Mouse (Mus musculus): Measurements from ENCODE around the gene Ptpro. TPM values are rescaled to one million over a fixed set of nuclear protein-coding genes. Genes with fewer than 3 reads are reported as not detected.

The Ptpro gene
- polyA plus RNA-seq, 1 experiment from 2014 or later, result 45.8 TPM

GRCm38 (mm10) chr6:137302561-137302960 lies 50.4 kb downstream of the Ptpro start:
- Histone ChIP-seq H3K27ac (replicated peaks) (no peak overlapping the region), H3K36me3 (no peaks in the 10 kb centered on the region), H3K4me3 (no peak overlapping the region), H3K4me2 (no peak overlapping the region), H3K4me1 (replicated peaks) (no peaks in the 10 kb centered on the region; the same call in 1 of the 2 replicates), H3K9me3 (0 out of 2 replicates have a peak, but pooled peaks cover 5% of the 10 kb centered on the region), H3K9ac (no peak overlapping the region), H3K27me3 (no peaks in the 10 kb centered on the region)
- ATAC-seq (ENCODE audit: low read depth), result no peak
- 87% methylated on average over 4 of the region's 4 CpGs for WGBS

- WGBS, result 78% methylated on average over 2 of the region's 2 CpGs
- no peaks in the 10 kb centered on the region for H3K36me3 ChIP-seq
- 0 out of 2 replicates have a peak, but pooled peaks cover 5% of the 10 kb centered on the region for H3K9me3 ChIP-seq
- H3K27ac ChIP-seq (replicated peaks), result no peak overlapping the region
- ATAC-seq (ENCODE audit: low read depth), result no peak
- H3K9ac ChIP-seq, result no peak overlapping the region
- H3K4me3 ChIP-seq, result no peak overlapping the region
- no peaks in the 10 kb centered on the region for H3K27me3 ChIP-seq
- no peak overlapping the region for H3K4me2 ChIP-seq
- H3K4me1 ChIP-seq (replicated peaks), result no peaks in the 10 kb centered on the region; the same call in 1 of the 2 replicates
Measured at GRCm38 (mm10) chr6:137303824-137304223, 51.7 kb downstream of the Ptpro start.

- Histone ChIP-seq H3K9ac (no peak overlapping the region), H3K27ac (replicated peaks) (no peak overlapping the region), H3K4me2 (no peak overlapping the region), H3K4me1 (replicated peaks) (no peaks in the 10 kb centered on the region; the same call in 1 of the 2 replicates), H3K9me3 (no peaks in the 10 kb centered on the region), H3K27me3 (no peaks in the 10 kb centered on the region), H3K36me3 (no peaks in the 10 kb centered on the region), H3K4me3 (no peak overlapping the region)
- ATAC-seq (ENCODE audit: low read depth), result no peak
- WGBS, result 73% methylated on average over 4 of the region's 4 CpGs
Measured at GRCm38 (mm10) chr6:137315265-137315664, 63.1 kb downstream of the Ptpro start.

GRCm38 (mm10) chr6:137316358-137316757 lies 64.2 kb downstream of the Ptpro start:
- H3K9ac ChIP-seq, result no peak overlapping the region
- WGBS, result 85% methylated on average over 6 of the region's 6 CpGs
- H3K4me1 ChIP-seq (replicated peaks), result no peaks in the 10 kb centered on the region; the same call in 1 of the 2 replicates
- no peak overlapping the region for H3K4me2 ChIP-seq
- H3K27ac ChIP-seq (replicated peaks), result no peak overlapping the region
- no peaks in the 10 kb centered on the region for H3K36me3 ChIP-seq
- H3K9me3 ChIP-seq, result no peaks in the 10 kb centered on the region
- H3K4me3 ChIP-seq, result no peak overlapping the region
- no peak for ATAC-seq (ENCODE audit: low read depth)
- H3K27me3 ChIP-seq, result no peaks in the 10 kb centered on the region

GRCm38 (mm10) chr6:137317509-137317908 lies 65.4 kb downstream of the Ptpro start:
- Histone ChIP-seq H3K9me3 (no peaks in the 10 kb centered on the region), H3K4me2 (no peak overlapping the region), H3K27me3 (no peaks in the 10 kb centered on the region), H3K27ac (replicated peaks) (no peak overlapping the region), H3K4me3 (no peak overlapping the region), H3K4me1 (replicated peaks) (peaks cover 8% of the 10 kb centered on the region), H3K36me3 (no peaks in the 10 kb centered on the region), H3K9ac (no peak overlapping the region)
- no peak for ATAC-seq (ENCODE audit: low read depth)
- WGBS, result 86% methylated on average over 6 of the region's 6 CpGs

- no peaks in the 10 kb centered on the region for H3K36me3 ChIP-seq
- no peak overlapping the region for H3K27ac ChIP-seq (replicated peaks)
- no peak overlapping the region for H3K9ac ChIP-seq
- no peak overlapping the region for H3K4me3 ChIP-seq
- no peaks in the 10 kb centered on the region for H3K9me3 ChIP-seq
- H3K4me2 ChIP-seq, result no peak overlapping the region
- no peaks in the 10 kb centered on the region for H3K27me3 ChIP-seq
- H3K4me1 ChIP-seq (replicated peaks), result peaks cover 13% of the 10 kb centered on the region
- 87% methylated on average over 12 of the region's 12 CpGs for WGBS
- no peak for ATAC-seq (ENCODE audit: low read depth)
Measured at GRCm38 (mm10) chr6:137318242-137318861, 66.2 kb downstream of the Ptpro start.

GRCm38 (mm10) chr6:137319658-137320057 lies 67.5 kb downstream of the Ptpro start:
- Histone ChIP-seq H3K36me3 (no peaks in the 10 kb centered on the region), H3K4me2 (no peak overlapping the region), H3K9me3 (no peaks in the 10 kb centered on the region), H3K27ac (replicated peaks) (no peak overlapping the region), H3K27me3 (no peaks in the 10 kb centered on the region), H3K4me1 (replicated peaks) (peaks cover 13% of the 10 kb centered on the region), H3K9ac (no peak overlapping the region), H3K4me3 (no peak overlapping the region)
- no peak for ATAC-seq (ENCODE audit: low read depth)
- 38% methylated on average over 1 of the region's 1 CpGs for WGBS

- H3K9me3 ChIP-seq, result 0 out of 2 replicates have a peak, but pooled peaks cover 3% of the 10 kb centered on the region
- no peaks in the 10 kb centered on the region for H3K27me3 ChIP-seq
- WGBS, result 34% methylated on average over 9 of the region's 9 CpGs
- H3K27ac ChIP-seq (replicated peaks), result no peak overlapping the region
- no peak overlapping the region for H3K4me3 ChIP-seq
- 0 out of 2 replicates have a peak, but pooled peaks cover 3% of the 10 kb centered on the region for H3K36me3 ChIP-seq
- H3K4me2 ChIP-seq, result 0 out of 2 replicates have a peak overlapping the region, but pooled peaks have one; percentile 4
- peaks cover 18% of the 10 kb centered on the region for H3K4me1 ChIP-seq (replicated peaks)
- H3K9ac ChIP-seq, result no peak overlapping the region
- peak; percentile 54 for ATAC-seq (ENCODE audit: low read depth)
Measured at GRCm38 (mm10) chr6:137327718-137328117, 75.6 kb downstream of the Ptpro start.

GRCm38 (mm10) chr6:137328228-137328627 lies 76.1 kb downstream of the Ptpro start:
- Histone ChIP-seq H3K27ac (replicated peaks) (no peak overlapping the region), H3K27me3 (no peaks in the 10 kb centered on the region), H3K4me1 (replicated peaks) (peaks cover 13% of the 10 kb centered on the region), H3K4me3 (no peak overlapping the region), H3K9ac (no peak overlapping the region), H3K9me3 (0 out of 2 replicates have a peak, but pooled peaks cover 3% of the 10 kb centered on the region), H3K4me2 (0 out of 2 replicates have a peak overlapping the region, but pooled peaks have one; percentile 4), H3K36me3 (0 out of 2 replicates have a peak, but pooled peaks cover 3% of the 10 kb centered on the region)
- WGBS, result 69% methylated on average over 4 of the region's 4 CpGs
- ATAC-seq (ENCODE audit: low read depth), result no peak

GRCm38 (mm10) chr6:137330782-137331181 lies 78.7 kb downstream of the Ptpro start:
- H3K9ac ChIP-seq, result no peak overlapping the region
- peaks cover 11% of the 10 kb centered on the region for H3K4me1 ChIP-seq (replicated peaks)
- H3K4me2 ChIP-seq, result no peak overlapping the region
- 0 out of 2 replicates have a peak, but pooled peaks cover 3% of the 10 kb centered on the region for H3K9me3 ChIP-seq
- 62% methylated on average over 5 of the region's 5 CpGs for WGBS
- H3K4me3 ChIP-seq, result no peak overlapping the region
- no peak for ATAC-seq (ENCODE audit: low read depth)
- H3K27me3 ChIP-seq, result no peaks in the 10 kb centered on the region
- no peak overlapping the region for H3K27ac ChIP-seq (replicated peaks)
- 0 out of 2 replicates have a peak, but pooled peaks cover 3% of the 10 kb centered on the region for H3K36me3 ChIP-seq

- 82% methylated on average over 3 of the region's 3 CpGs for WGBS
- Histone ChIP-seq H3K4me1 (replicated peaks) (peaks cover 9% of the 10 kb centered on the region), H3K9me3 (0 out of 2 replicates have a peak, but pooled peaks cover 3% of the 10 kb centered on the region), H3K36me3 (0 out of 2 replicates have a peak, but pooled peaks cover 3% of the 10 kb centered on the region), H3K4me2 (no peak overlapping the region), H3K9ac (no peak overlapping the region), H3K27ac (replicated peaks) (no peak overlapping the region), H3K4me3 (no peak overlapping the region), H3K27me3 (no peaks in the 10 kb centered on the region)
- ATAC-seq (ENCODE audit: low read depth), result no peak
Measured at GRCm38 (mm10) chr6:137331826-137332225, 79.7 kb downstream of the Ptpro start.

GRCm38 (mm10) chr6:137339071-137339470 lies 87.0 kb downstream of the Ptpro start:
- Histone ChIP-seq H3K4me1 (replicated peaks) (peaks cover 9% of the 10 kb centered on the region; the same call in 1 of the 2 replicates), H3K9me3 (no peaks in the 10 kb centered on the region), H3K36me3 (peaks cover 3% of the 10 kb centered on the region; the same call in 1 of the 2 replicates), H3K9ac (no peak overlapping the region), H3K4me2 (no peak overlapping the region), H3K27me3 (no peaks in the 10 kb centered on the region), H3K27ac (replicated peaks) (no peak overlapping the region), H3K4me3 (no peak overlapping the region)
- WGBS, result 44% methylated on average over 4 of the region's 4 CpGs
- ATAC-seq (ENCODE audit: low read depth), result no peak
